Mouse (Mus musculus): ENCODE measurements around the gene Barhl2.

GRCm38 (mm10) chr5:106415734-106416133, 42.2 kb downstream of the Barhl2 start:
- no peak for TF ChIP-seq CTCF (IDR thresholded peaks at IDR 0.05; ENCODE audit: borderline replicate concordance, insufficient read depth, low read length)
- TF ChIP-seq POLR2A (IDR thresholded peaks at IDR 0.05; ENCODE audit: low read depth, low read length): no peak
